Mouse (Mus musculus): ENCODE measurements around the gene Aff3. TPM values are rescaled to one million over a fixed set of nuclear protein-coding genes. Genes with fewer than 3 reads are reported as not detected.

The Aff3 gene
- polyA plus RNA-seq, 1 experiment from 2014 or later = 38.0 TPM

GRCm38 (mm10) chr1:38626388-38626738, 38.4 kb downstream of the Aff3 start:
- H3K27me3 ChIP-seq (replicated peaks) = no peaks in the 10 kb centered on the region
- H3K4me2 ChIP-seq = peak overlapping the region; percentile 80
- H3K36me3 ChIP-seq (replicated peaks) = no peaks in the 10 kb centered on the region
- H3K9ac ChIP-seq = peak overlapping the region; percentile 83
- peak overlapping the region; percentile 74 for H3K4me3 ChIP-seq
- peaks cover 50% of the 10 kb centered on the region for H3K4me1 ChIP-seq
- no peak; the same call in none of the 2 replicates for ATAC-seq (replicated peaks)
- no peaks in the 10 kb centered on the region for H3K9me3 ChIP-seq
- WGBS = under 1% methylated on average over 10 of the region's 10 CpGs
- peak overlapping the region; percentile 96 for H3K27ac ChIP-seq

GRCm38 (mm10) chr1:38621840-38622239, 42.9 kb downstream of the Aff3 start:
- 45% methylated on average over 4 of the region's 4 CpGs for WGBS
- Histone ChIP-seq H3K4me2 (no peak overlapping the region), H3K36me3 (replicated peaks) (no peaks in the 10 kb centered on the region), H3K9me3 (no peaks in the 10 kb centered on the region), H3K27ac (no peak overlapping the region), H3K9ac (no peak overlapping the region), H3K4me1 (peaks cover 22% of the 10 kb centered on the region), H3K27me3 (replicated peaks) (no peaks in the 10 kb centered on the region), H3K4me3 (no peak overlapping the region)
- ATAC-seq (replicated peaks) = no peak

GRCm38 (mm10) chr1:38620401-38620800, 44.4 kb downstream of the Aff3 start:
- H3K9ac ChIP-seq = no peak overlapping the region
- 87% methylated on average over 6 of the region's 6 CpGs for WGBS
- H3K36me3 ChIP-seq (replicated peaks) = no peaks in the 10 kb centered on the region
- no peak overlapping the region for H3K27ac ChIP-seq
- no peak overlapping the region for H3K4me3 ChIP-seq
- H3K4me2 ChIP-seq = no peak overlapping the region
- no peak for ATAC-seq (replicated peaks)
- no peaks in the 10 kb centered on the region for H3K9me3 ChIP-seq
- H3K27me3 ChIP-seq (replicated peaks) = no peaks in the 10 kb centered on the region
- H3K4me1 ChIP-seq = peaks cover 13% of the 10 kb centered on the region

- peak overlapping the region; percentile 61; the same call in 1 of the 2 replicates for H3K27ac ChIP-seq
- peaks cover 15% of the 10 kb centered on the region for H3K4me1 ChIP-seq
- ATAC-seq (replicated peaks) = peak; percentile 50
- no peaks in the 10 kb centered on the region for H3K36me3 ChIP-seq (replicated peaks)
- H3K9ac ChIP-seq = no peak overlapping the region
- no peaks in the 10 kb centered on the region for H3K9me3 ChIP-seq
- H3K4me2 ChIP-seq = no peak overlapping the region
- no peak overlapping the region for H3K4me3 ChIP-seq
- 5% methylated on average over 4 of the region's 4 CpGs for WGBS
- no peaks in the 10 kb centered on the region for H3K27me3 ChIP-seq (replicated peaks)
Measured at GRCm38 (mm10) chr1:38606741-38607140, 58.0 kb downstream of the Aff3 start.

- H3K27me3 ChIP-seq (replicated peaks) = no peaks in the 10 kb centered on the region
- whole genome bisulfite sequencing = 82% methylated on average over 4 of the region's 4 CpGs
- H3K4me2 ChIP-seq = no peak overlapping the region
- H3K36me3 ChIP-seq (replicated peaks) = no peaks in the 10 kb centered on the region
- no peak overlapping the region for H3K4me3 ChIP-seq
- no peaks in the 10 kb centered on the region for H3K9me3 ChIP-seq
- H3K27ac ChIP-seq = no peak overlapping the region
- H3K4me1 ChIP-seq = peaks cover 20% of the 10 kb centered on the region
- 0 out of 2 replicates have a peak, but pooled peaks have one; percentile 39 for ATAC-seq (replicated peaks)
- no peak overlapping the region for H3K9ac ChIP-seq
Measured at GRCm38 (mm10) chr1:38605426-38605825, 59.3 kb downstream of the Aff3 start.

- no peaks in the 10 kb centered on the region for H3K9me3 ChIP-seq
- ATAC-seq (replicated peaks) = no peak
- H3K4me3 ChIP-seq = no peak overlapping the region
- 94% methylated on average over 7 of the region's 7 CpGs for WGBS
- no peak overlapping the region for H3K9ac ChIP-seq
- H3K4me1 ChIP-seq = peaks cover 20% of the 10 kb centered on the region
- H3K27ac ChIP-seq = no peak overlapping the region
- no peaks in the 10 kb centered on the region for H3K27me3 ChIP-seq (replicated peaks)
- H3K4me2 ChIP-seq = no peak overlapping the region
- H3K36me3 ChIP-seq (replicated peaks) = no peaks in the 10 kb centered on the region
Measured at GRCm38 (mm10) chr1:38604611-38605010, 60.1 kb downstream of the Aff3 start.

GRCm38 (mm10) chr1:38601802-38602508, 62.8 kb downstream of the Aff3 start:
- no peaks in the 10 kb centered on the region for H3K9me3 ChIP-seq
- peak overlapping the region; percentile 7; the same call in 1 of the 2 replicates for H3K27ac ChIP-seq
- peaks cover 17% of the 10 kb centered on the region for H3K4me1 ChIP-seq
- no peak overlapping the region for H3K4me2 ChIP-seq
- no peak overlapping the region for H3K9ac ChIP-seq
- no peaks in the 10 kb centered on the region for H3K27me3 ChIP-seq (replicated peaks)
- no peak overlapping the region for H3K4me3 ChIP-seq
- H3K36me3 ChIP-seq (replicated peaks) = no peaks in the 10 kb centered on the region
- 70% methylated on average over 11 of the region's 11 CpGs for WGBS
- no peak for ATAC-seq (replicated peaks)

GRCm38 (mm10) chr1:38595311-38595710, 69.4 kb downstream of the Aff3 start:
- no peak for ATAC-seq (replicated peaks)

GRCm38 (mm10) chr1:38594766-38595165, 70.0 kb downstream of the Aff3 start:
- WGBS = 62% methylated on average over 5 of the region's 5 CpGs
- no peak for ATAC-seq (replicated peaks)
- peaks cover 20% of the 10 kb centered on the region for H3K4me1 ChIP-seq

More at GRCm38 (mm10) chr1:38595311-38595710, 69.4 kb downstream of the Aff3 start:
- no peak overlapping the region for H3K4me3 ChIP-seq
- H3K27me3 ChIP-seq (replicated peaks) = no peaks in the 10 kb centered on the region
- no peaks in the 10 kb centered on the region for H3K36me3 ChIP-seq (replicated peaks)
- H3K4me2 ChIP-seq = no peak overlapping the region
- H3K4me1 ChIP-seq = peaks cover 20% of the 10 kb centered on the region
- no peak overlapping the region for H3K9ac ChIP-seq
- no peak overlapping the region for H3K27ac ChIP-seq
- WGBS = 75% methylated on average over 3 of the region's 3 CpGs
- no peaks in the 10 kb centered on the region for H3K9me3 ChIP-seq

GRCm38 (mm10) chr1:38591194-38591593, 73.6 kb downstream of the Aff3 start:
- WGBS = 73% methylated on average over 8 of the region's 8 CpGs
- Histone ChIP-seq H3K36me3 (replicated peaks) (no peaks in the 10 kb centered on the region), H3K27ac (no peak overlapping the region), H3K4me3 (no peak overlapping the region), H3K9ac (no peak overlapping the region), H3K4me2 (no peak overlapping the region), H3K9me3 (no peaks in the 10 kb centered on the region), H3K4me1 (peaks cover 20% of the 10 kb centered on the region), H3K27me3 (replicated peaks) (no peaks in the 10 kb centered on the region)
- ATAC-seq (replicated peaks) = no peak

More at GRCm38 (mm10) chr1:38594766-38595165, 70.0 kb downstream of the Aff3 start:
- H3K36me3 ChIP-seq (replicated peaks) = no peaks in the 10 kb centered on the region
- no peak overlapping the region for H3K4me3 ChIP-seq
- H3K9ac ChIP-seq = no peak overlapping the region
- no peak overlapping the region for H3K27ac ChIP-seq
- no peaks in the 10 kb centered on the region for H3K9me3 ChIP-seq
- H3K4me2 ChIP-seq = no peak overlapping the region
- no peaks in the 10 kb centered on the region for H3K27me3 ChIP-seq (replicated peaks)

GRCm38 (mm10) chr1:38588741-38589140, 76.0 kb downstream of the Aff3 start:
- Histone ChIP-seq H3K27me3 (replicated peaks) (no peaks in the 10 kb centered on the region), H3K9ac (no peak overlapping the region), H3K9me3 (no peaks in the 10 kb centered on the region), H3K36me3 (replicated peaks) (no peaks in the 10 kb centered on the region), H3K27ac (no peak overlapping the region), H3K4me3 (no peak overlapping the region), H3K4me2 (no peak overlapping the region), H3K4me1 (peaks cover 13% of the 10 kb centered on the region)
- no peak for ATAC-seq (replicated peaks)
- WGBS = 56% methylated on average over 6 of the region's 6 CpGs

- 90% methylated on average over 9 of the region's 9 CpGs for WGBS
- Histone ChIP-seq H3K4me1 (peaks cover 7% of the 10 kb centered on the region), H3K4me3 (no peak overlapping the region), H3K9ac (no peak overlapping the region), H3K36me3 (replicated peaks) (no peaks in the 10 kb centered on the region), H3K4me2 (no peak overlapping the region), H3K9me3 (no peaks in the 10 kb centered on the region), H3K27ac (no peak overlapping the region), H3K27me3 (replicated peaks) (no peaks in the 10 kb centered on the region)
- ATAC-seq (replicated peaks) = no peak
Measured at GRCm38 (mm10) chr1:38582328-38582727, 82.4 kb downstream of the Aff3 start.

GRCm38 (mm10) chr1:38580572-38580971, 84.2 kb downstream of the Aff3 start:
- Histone ChIP-seq H3K27ac (no peak overlapping the region), H3K4me2 (no peak overlapping the region), H3K4me3 (no peak overlapping the region), H3K9ac (no peak overlapping the region), H3K4me1 (peaks cover 7% of the 10 kb centered on the region), H3K36me3 (replicated peaks) (no peaks in the 10 kb centered on the region), H3K27me3 (replicated peaks) (no peaks in the 10 kb centered on the region), H3K9me3 (no peaks in the 10 kb centered on the region)
- ATAC-seq (replicated peaks) = no peak
- 76% methylated on average over 2 of the region's 2 CpGs for WGBS

Measured in midbrain, embryonic 15.5 days (tissue).